Mouse (Mus musculus) CH12.LX (cell line): ENCODE data around the gene Sdc4. TPM values are rescaled to one million over a fixed set of nuclear protein-coding genes. Genes with fewer than 3 reads are reported as not detected.

Experiments used
- DNase-seq: peaks from one replicate; pipeline ENCODE4 v3.0.0-alpha.2; 2013; ENCODE audit errors: extremely low read depth
- H3K27ac ChIP-seq: 2 replicates; pipeline ENCODE4 v1.5.1; 2012; ENCODE audit warnings: low read depth, mild to moderate bottlenecking, control low read depth, moderate library complexity; ENCODE audit not compliant: insufficient read depth
- H3K27me3 ChIP-seq: replicated peaks from 2 replicates; pipeline ENCODE3; 2012; ENCODE audit warnings: inconsistent platforms
- H3K36me3 ChIP-seq, 2 experiments: replicated peaks in 1 of 2; 2 replicates each; pipeline versions ENCODE3 to v1.6.1; 2012; ENCODE audit warnings: inconsistent platforms in 1 of 2, low read length in 1 of 2, mild to moderate bottlenecking in 1 of 2, mixed read lengths in 1 of 2, moderate library complexity in 1 of 2; ENCODE audit not compliant: control insufficient read depth in 1 of 2, insufficient read depth in 1 of 2
- H3K4me1 ChIP-seq, 2 experiments: 2 replicates each; pipeline ENCODE4 v1.6.1; 2012; ENCODE audit warnings: inconsistent platforms in 1 of 2, moderate library complexity in 1 of 2; ENCODE audit not compliant: insufficient read depth in 2 of 2, control insufficient read depth in 1 of 2
- H3K4me2 ChIP-seq: 2 replicates; pipeline ENCODE4 v1.6.1; 2012; ENCODE audit warnings: low read depth, mild to moderate bottlenecking, control low read depth; ENCODE audit not compliant: poor library complexity, insufficient read depth, severe bottlenecking
- H3K4me3 ChIP-seq, 3 experiments: fragments of 150-350 bp in 1 of 3; sonication (generic) in 1 of 3; replicated peaks in 1 of 3; 2 replicates each; pipeline versions ENCODE3 to v1.5.1; 2011 to 2012; ENCODE audit warnings: low read depth in 2 of 3, low read length in 2 of 3, mild to moderate bottlenecking in 2 of 3, moderate library complexity in 2 of 3, control low read depth in 1 of 3, improper control_type of control experiment in 1 of 3, inconsistent platforms in 1 of 3, mixed read lengths in 1 of 3; ENCODE audit not compliant: poor library complexity in 1 of 3
- H3K79me2 ChIP-seq: replicated peaks from 2 replicates; pipeline ENCODE4 v1.6.1; 2012; ENCODE audit warnings: mild to moderate bottlenecking, moderate library complexity; ENCODE audit not compliant: control insufficient read depth, poor library complexity, insufficient read depth, severe bottlenecking; ENCODE audit errors: extremely low read depth
- H3K9ac ChIP-seq: 2 replicates; pipeline ENCODE4 v1.6.1; 2012; ENCODE audit warnings: low read depth, mild to moderate bottlenecking, control low read depth, moderate library complexity; ENCODE audit not compliant: insufficient read depth
- H3K9me3 ChIP-seq: replicated peaks from 2 replicates; pipeline ENCODE3; 2012; ENCODE audit warnings: low read length, inconsistent platforms, mixed read lengths
- BHLHE40 ChIP-seq: IDR thresholded peaks from 2 replicates; pipeline ENCODE4 v1.6.1; 2011; ENCODE audit warnings: mild to moderate bottlenecking, low read depth, low read length, improper control_type of control experiment
- CHD1 ChIP-seq: IDR thresholded peaks from 2 replicates; pipeline ENCODE4 v1.6.1; 2012; ENCODE audit warnings: low read depth, low read length, improper control_type of control experiment, inconsistent platforms
- E2F4 ChIP-seq: IDR thresholded peaks from 2 replicates; pipeline ENCODE4 v1.6.1; 2011; ENCODE audit warnings: low read depth, low read length, improper control_type of control experiment; ENCODE audit not compliant: insufficient replicate concordance
- ELF1 ChIP-seq: IDR thresholded peaks from 2 replicates; pipeline ENCODE4 v1.6.1; 2014; ENCODE audit warnings: low read depth, mild to moderate bottlenecking, inconsistent platforms, low read length, improper control_type of control experiment
- EP300 ChIP-seq: IDR thresholded peaks from 2 replicates; pipeline ENCODE4 v1.6.1; 2011; ENCODE audit warnings: low read length, improper control_type of control experiment
- JUN ChIP-seq: IDR thresholded peaks from 2 replicates; pipeline ENCODE4 v1.6.1; 2011; ENCODE audit warnings: low read depth, mild to moderate bottlenecking, low read length, improper control_type of control experiment, moderate library complexity; ENCODE audit not compliant: insufficient read depth
- JUND ChIP-seq: conservative IDR thresholded peaks from 2 replicates; pipeline ENCODE4 v1.6.1; 2011; ENCODE audit warnings: low read depth, low read length, improper control_type of control experiment
- KAT2A ChIP-seq: IDR thresholded peaks from 2 replicates; pipeline ENCODE4 v1.6.1; 2012; ENCODE audit warnings: low read length, improper control_type of control experiment, inconsistent platforms; ENCODE audit not compliant: insufficient replicate concordance
- MAFK ChIP-seq: IDR thresholded peaks from 2 replicates; pipeline ENCODE4 v1.6.1; 2011; ENCODE audit warnings: low read length, improper control_type of control experiment; ENCODE audit not compliant: insufficient replicate concordance
- MAX ChIP-seq: IDR thresholded peaks from 2 replicates; pipeline ENCODE4 v1.6.1; 2011; ENCODE audit warnings: low read length, improper control_type of control experiment
- MEF2A ChIP-seq: IDR thresholded peaks from 2 replicates; pipeline ENCODE4 v1.6.1; 2014; ENCODE audit warnings: low read depth, mild to moderate bottlenecking, inconsistent platforms, low read length, improper control_type of control experiment, borderline replicate concordance
- MXI1 ChIP-seq: IDR thresholded peaks from 2 replicates; pipeline ENCODE4 v1.6.1; 2011; ENCODE audit warnings: mild to moderate bottlenecking, low read depth, low read length, improper control_type of control experiment
- MYC ChIP-seq: IDR thresholded peaks from 2 replicates; pipeline ENCODE4 v1.6.1; 2011; ENCODE audit warnings: low read depth, mild to moderate bottlenecking, improper control_type of control experiment, low read length
- NELFE ChIP-seq: IDR thresholded peaks from 2 replicates; pipeline ENCODE4 v1.6.1; 2011; ENCODE audit warnings: low read depth, low read length, improper control_type of control experiment
- PAX5 ChIP-seq: IDR thresholded peaks from 2 replicates; pipeline ENCODE4 v1.6.1; 2012; ENCODE audit warnings: low read length, inconsistent platforms, mixed read lengths
- POLR2A ChIP-seq: IDR thresholded peaks from 2 replicates; pipeline ENCODE4 v1.6.1; 2011; ENCODE audit warnings: low read depth, mild to moderate bottlenecking, improper control_type of control experiment, low read length
- RAD21 ChIP-seq: IDR thresholded peaks from 2 replicates; pipeline ENCODE4 v1.6.1; 2011; ENCODE audit warnings: low read depth, mild to moderate bottlenecking, low read length, improper control_type of control experiment, moderate library complexity
- RCOR1 ChIP-seq: conservative IDR thresholded peaks from 2 replicates; pipeline ENCODE4 v1.6.1; 2012; ENCODE audit warnings: low read depth, mild to moderate bottlenecking, inconsistent platforms, low read length, improper control_type of control experiment
- SMC3 ChIP-seq: IDR thresholded peaks from 2 replicates; pipeline ENCODE4 v1.6.1; 2011; ENCODE audit warnings: low read depth, low read length, improper control_type of control experiment
- TBP ChIP-seq: conservative IDR thresholded peaks from 2 replicates; pipeline ENCODE4 v1.6.1; 2011; ENCODE audit warnings: low read depth, low read length, improper control_type of control experiment
- UBTF ChIP-seq: IDR thresholded peaks from 2 replicates; pipeline ENCODE4 v1.6.1; 2012; ENCODE audit warnings: low read depth, mild to moderate bottlenecking, inconsistent platforms, low read length, improper control_type of control experiment, moderate library complexity
- ZC3H11A ChIP-seq: IDR thresholded peaks from 2 replicates; pipeline ENCODE4 v1.6.1; 2012; ENCODE audit warnings: low read depth, mild to moderate bottlenecking, inconsistent platforms, low read length, improper control_type of control experiment
- ZKSCAN1 ChIP-seq: IDR thresholded peaks from 2 replicates; pipeline ENCODE4 v1.6.1; 2012; ENCODE audit warnings: low read depth, inconsistent platforms, low read length, improper control_type of control experiment, borderline replicate concordance
- ZMIZ1 ChIP-seq: IDR thresholded peaks from 2 replicates; pipeline ENCODE4 v1.6.1; 2012; ENCODE audit warnings: low read depth, mild to moderate bottlenecking, inconsistent platforms, low read length, improper control_type of control experiment
- ZNF384 ChIP-seq: IDR thresholded peaks from 2 replicates; pipeline ENCODE4 v1.6.1; 2012; ENCODE audit warnings: low read depth, low read length, improper control_type of control experiment, inconsistent platforms
- dilution Hi-C: fragments of 300-500 bp; cut with MboI; formaldehyde crosslinking; loops from 2 replicates; pipeline ENCODE4 v1.14.3; 2020; ENCODE audit warnings: low sequenced_read_pairs; ENCODE audit not compliant: extremely low pct_unique_long_range_greater_than_20kb, extremely low pct_ligation_motif_present
- in situ Hi-C: fragments of 300-500 bp; cut with MboI; formaldehyde crosslinking; loops from 3 replicates; pipeline ENCODE4 v1.14.3; 2019; ENCODE audit warnings: low sequenced_read_pairs, low pct_ligation_motif_present, low pct_unique_long_range_greater_than_20kb, mixed read lengths
- polyA plus RNA-seq: library from polyadenylated mRNA; unstranded; fragments of >175 nt; gene quantifications from 2 replicates; pipeline ENCODE4 v1.2.1, GENCODE M21; 2012; ENCODE audit warnings: low read depth; ENCODE audit not compliant: insufficient read length
- total RNA-seq, 2 experiments: library from RNA; depleted of rRNA; stranded (reverse); fragments of 300-350 nt in 1 of 2; fragments of >200 nt in 1 of 2; gene quantifications; 2 replicates each; pipeline ENCODE4 v1.2.3; 2012 to 2014

The Sdc4 gene
- total and polyA plus RNA-seq, 3 experiments, result 46.6 to 69.9 (median 59.8) TPM

DNA sequence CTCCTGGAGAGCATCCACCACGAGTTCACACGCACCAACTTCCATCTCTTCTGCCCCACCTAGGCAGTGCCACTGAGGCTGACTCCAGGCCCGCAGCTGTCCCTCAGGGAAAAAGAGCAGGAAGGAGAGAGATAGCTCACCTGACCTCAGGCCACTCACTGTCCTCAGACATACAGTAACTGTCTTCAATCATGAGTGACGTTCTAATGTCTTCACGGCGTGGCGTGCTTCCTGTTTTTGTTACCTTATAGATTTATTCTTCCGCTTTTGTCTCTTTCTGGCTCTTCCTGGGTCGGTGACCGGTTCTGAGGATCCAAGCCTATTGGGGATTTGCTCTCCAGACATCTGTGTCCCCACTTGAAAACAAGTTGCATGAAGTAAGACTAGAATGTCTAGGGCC is 29.1 kb downstream of the Sdc4 start:
- H3K4me1 ChIP-seq, result peaks cover 6 to 23% of the 10 kb centered on the region in 2 experiments; a peak in 2 of 4 replicates
- dilution Hi-C loops, result no loop called here
- TF ChIP-seq CHD1, result no peak
- no peak for TF ChIP-seq RCOR1
- TF ChIP-seq MXI1, result no peak
- TF ChIP-seq BHLHE40, result no peak
- no peak for TF ChIP-seq ZKSCAN1
- TF ChIP-seq KAT2A, result no peak
- no peak for TF ChIP-seq ZC3H11A
- no peak for TF ChIP-seq UBTF
- TF ChIP-seq PAX5, result no peak
- no peak for TF ChIP-seq ZNF384
- no peak for TF ChIP-seq NELFE
- no peak for TF ChIP-seq ZMIZ1
- TF ChIP-seq POLR2A, result no peak
- no peak for TF ChIP-seq E2F4
- TF ChIP-seq ELF1, result no peak
- TF ChIP-seq EP300, result no peak
- TF ChIP-seq JUND, result no peak
- TF ChIP-seq MYC, result no peak
- no peak for TF ChIP-seq RAD21
- no peak for TF ChIP-seq MAX
- H3K36me3 ChIP-seq, result no peaks in the 10 kb centered on the region
- no peak overlapping the region for H3K4me2 ChIP-seq
- H3K79me2 ChIP-seq, result no peaks in the 10 kb centered on the region
- no peak overlapping the region for H3K9ac ChIP-seq
- DNase-seq, result no peak
- no peak overlapping the region for H3K4me3 ChIP-seq
- no peak overlapping the region for H3K27ac ChIP-seq
- in situ Hi-C loops, result loop anchor here (25.0 kb wide), 1 partner anchor 323 kb away; the partner anchor contains the start of genes Dnttip1 and Wfdc3
- H3K27me3 ChIP-seq, result peaks cover 21% of the 10 kb centered on the region
- peaks cover 15% of the 10 kb centered on the region for H3K9me3 ChIP-seq

DNA sequence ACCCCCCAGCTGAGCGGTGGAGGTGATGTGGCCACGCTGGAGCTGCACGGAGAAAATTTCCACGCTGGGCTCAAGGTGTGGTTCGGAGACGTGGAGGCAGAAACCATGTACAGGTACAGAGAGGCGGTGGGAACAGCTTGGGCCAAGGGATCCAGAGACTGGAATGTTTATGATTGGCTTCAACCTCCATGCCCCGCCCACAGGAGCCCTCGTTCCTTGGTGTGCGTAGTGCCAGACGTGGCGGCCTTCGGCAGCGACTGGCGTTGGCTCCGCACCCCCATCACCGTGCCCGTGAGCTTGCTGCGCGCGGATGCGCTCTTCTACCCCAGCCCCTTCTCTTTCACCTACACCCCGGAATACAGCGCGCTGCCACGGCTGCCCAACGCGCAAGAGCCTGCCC is 29.5 kb downstream of the Sdc4 start:
- TF ChIP-seq TBP (no peak), SMC3 (no peak), MEF2A (no peak), JUN (no peak), MAFK (no peak)
- peaks cover 25% of the 10 kb centered on the region for H3K27me3 ChIP-seq
- dilution Hi-C loops, result no loop called here
- in situ Hi-C loops, result loop anchor here (25.0 kb wide), 1 partner anchor 323 kb away; the partner anchor contains the start of genes Dnttip1 and Wfdc3
- H3K4me1 ChIP-seq, result peaks cover 6 to 23% of the 10 kb centered on the region in 2 experiments; a peak in 2 of 4 replicates
- no peak overlapping the region for H3K4me2 ChIP-seq
- H3K9ac ChIP-seq, result no peak overlapping the region
- peaks cover 15% of the 10 kb centered on the region for H3K9me3 ChIP-seq
- H3K4me3 ChIP-seq, result no peak overlapping the region
- H3K36me3 ChIP-seq, result no peaks in the 10 kb centered on the region
- no peak overlapping the region for H3K27ac ChIP-seq
- no peaks in the 10 kb centered on the region for H3K79me2 ChIP-seq
- DNase-seq, result no peak
